Mouse (Mus musculus) heart, postnatal 0 days (tissue): ENCODE measurements around the gene Cgref1. TPM values are rescaled to one million over a fixed set of nuclear protein-coding genes. Genes with fewer than 3 reads are reported as not detected.

Experiments
- ATAC-seq: fragments of 200-750 bp; cut with Nextera tagmentation; 2 replicates; pipeline ENCODE4 v1.8.0; 2017; ENCODE audit warnings: low read depth, moderate number of reproducible peaks, moderate library complexity; ENCODE audit not compliant: insufficient read depth
- DNase-seq: peaks from one replicate; pipeline ENCODE4 v3.0.0-alpha.2; 2016; ENCODE audit warnings: low spot score
- H3K27ac ChIP-seq: fragments of 300-500 bp; sonication (generic); 2 replicates; pipeline ENCODE4 v1.5.1; 2014; ENCODE audit warnings: low read depth, mild to moderate bottlenecking
- H3K27me3 ChIP-seq: fragments of 300-500 bp; sonication (generic); 2 replicates; pipeline ENCODE4 v1.6.1; 2014; ENCODE audit warnings: low read length, mixed read lengths; ENCODE audit not compliant: control insufficient read depth, insufficient read depth
- H3K36me3 ChIP-seq: fragments of 300-500 bp; sonication (generic); replicated peaks from 2 replicates; pipeline ENCODE4 v1.6.1; 2014; ENCODE audit warnings: low read length, mixed read lengths; ENCODE audit not compliant: control insufficient read depth, insufficient read depth
- H3K4me1 ChIP-seq: fragments of 300-500 bp; sonication (generic); 2 replicates; pipeline ENCODE4 v1.6.1; 2014; ENCODE audit warnings: antibody characterized with exemption; ENCODE audit not compliant: control insufficient read depth, insufficient read depth
- H3K4me2 ChIP-seq: fragments of 300-500 bp; sonication (generic); 2 replicates; pipeline ENCODE4 v1.6.1; 2014; ENCODE audit warnings: low read depth, mild to moderate bottlenecking, low read length, moderate library complexity
- H3K4me3 ChIP-seq: fragments of 300-500 bp; sonication (generic); 2 replicates; pipeline ENCODE4 v1.5.1; 2014; ENCODE audit warnings: low read depth, low read length
- H3K9ac ChIP-seq: fragments of 300-500 bp; sonication (generic); replicated peaks from 2 replicates; pipeline ENCODE4 v1.6.1; 2014; ENCODE audit warnings: low read depth, low read length, mixed read lengths
- H3K9me3 ChIP-seq: fragments of 300-500 bp; sonication (generic); replicated peaks from 2 replicates; pipeline ENCODE4 v1.6.1; 2016; ENCODE audit warnings: low read length; ENCODE audit not compliant: control insufficient read depth
- CTCF ChIP-seq: IDR thresholded peaks from 2 replicates; pipeline ENCODE4 v1.5.1; 2016; ENCODE audit warnings: antibody characterized with exemption, control low read depth, low read depth
- EP300 ChIP-seq: IDR thresholded peaks from 2 replicates; pipeline ENCODE4 v1.6.1; 2016; ENCODE audit warnings: antibody characterized with exemption, low read depth
- WGBS: fragments of 180-500 bp; shearing (Covaris S2); extraction: QIAGEN DNeasy Blood & Tissue Kit; methylation state at CpG from one replicate; pipeline ENCODE4 v1.1.7; 2014; 5-methylcytosine and 5-hydroxymethylcytosine counted together
- polyA plus RNA-seq: library from polyadenylated mRNA; unstranded; fragments of >200 nt; fragmentation: Nextera tagmentation; extraction: Ambion mirVana; gene quantifications from 2 replicates; pipeline ENCODE4 v1.2.1, GENCODE M21; 2015
- total RNA-seq: library from RNA; depleted of rRNA; stranded (reverse); fragments of >200 nt; gene quantifications from 2 replicates; pipeline ENCODE4 v1.2.3, GENCODE M21; 2014; ENCODE audit warnings: low replicate concordance

Gene Cgref1
- total and polyA plus RNA-seq, 2 experiments from 2014 or later: 1.1 to 3.0 TPM

DNA sequence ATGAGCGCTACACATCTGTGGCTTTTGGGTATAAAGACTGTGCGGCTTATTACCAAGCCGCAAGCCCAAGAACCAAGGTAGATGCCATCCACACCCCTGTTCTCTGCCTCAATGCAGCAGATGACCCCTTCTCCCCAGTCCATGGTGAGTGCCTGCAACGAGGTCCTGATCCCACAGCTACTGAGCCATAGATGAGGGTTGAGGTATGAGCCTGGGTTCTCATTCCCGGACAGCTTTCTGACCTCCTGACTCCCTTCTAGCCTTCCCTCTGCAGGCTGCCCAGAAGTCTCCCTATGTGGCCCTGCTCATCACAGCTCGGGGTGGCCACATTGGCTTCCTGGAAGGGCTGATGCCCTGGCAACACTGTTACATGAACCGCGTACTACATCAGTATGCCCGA is 9.2 kb upstream of the Cgref1 start:
- Histone ChIP-seq H3K9me3 (no peaks in the 10 kb centered on the region), H3K36me3 (peaks cover 52% of the 10 kb centered on the region), H3K4me2 (no peak overlapping the region), H3K27me3 (no peaks in the 10 kb centered on the region), H3K4me3 (no peak overlapping the region), H3K4me1 (peaks cover 26% of the 10 kb centered on the region), H3K27ac (no peak overlapping the region), H3K9ac (no peak overlapping the region)
- DNase-seq: no peak
- no peak for ATAC-seq
- TF ChIP-seq EP300: no peak
- no peak for TF ChIP-seq CTCF
- WGBS: 93% methylated on average over 9 of the region's 9 CpGs

DNA sequence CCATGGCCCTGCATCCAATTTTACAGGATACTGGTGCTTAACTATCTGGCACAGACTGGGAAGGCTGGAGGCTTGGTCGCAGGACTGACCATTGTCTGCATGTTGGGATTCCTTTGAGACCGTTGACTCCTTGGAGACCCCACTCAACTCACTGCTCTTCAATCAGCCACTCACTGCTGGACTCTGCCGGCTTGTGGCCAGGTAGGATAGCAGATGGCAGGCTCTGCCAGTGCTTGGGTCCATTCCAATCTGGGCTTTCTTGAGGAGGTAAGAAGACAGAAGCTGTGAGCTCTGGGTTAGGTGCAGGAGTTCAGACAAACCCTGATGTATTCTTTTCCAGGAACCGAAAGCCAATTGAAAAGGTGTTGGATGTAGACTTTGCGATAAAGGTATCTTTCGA is 8.7 kb upstream of the Cgref1 start:
- no peak for TF ChIP-seq EP300
- TF ChIP-seq CTCF: no peak
- no peak for DNase-seq
- 92% methylated on average over 6 of the region's 6 CpGs for WGBS
- Histone ChIP-seq H3K4me3 (no peak overlapping the region), H3K36me3 (peaks cover 52% of the 10 kb centered on the region), H3K9me3 (no peaks in the 10 kb centered on the region), H3K4me1 (peaks cover 22% of the 10 kb centered on the region), H3K4me2 (no peak overlapping the region), H3K27me3 (no peaks in the 10 kb centered on the region), H3K27ac (no peak overlapping the region), H3K9ac (no peak overlapping the region)
- ATAC-seq: no peak

DNA sequence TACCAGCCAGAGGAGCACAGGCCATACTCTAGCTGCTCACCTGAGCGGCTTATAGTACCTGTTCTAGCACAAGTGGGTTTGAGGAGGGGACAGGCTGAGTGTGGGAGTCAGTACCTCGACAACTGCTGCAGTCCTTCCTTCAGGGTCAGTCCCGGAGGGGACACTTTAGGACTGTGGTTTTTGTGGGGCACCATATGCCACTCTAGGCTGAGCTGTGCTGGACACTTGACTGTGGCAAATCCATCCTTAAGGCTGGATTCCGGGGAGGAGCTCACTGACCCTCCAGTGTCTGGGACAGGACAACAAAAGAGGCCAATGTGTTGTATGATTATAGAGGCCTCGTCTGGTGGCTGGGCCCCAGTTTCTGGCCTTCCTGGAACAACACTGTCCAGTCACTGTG is 7.2 kb upstream of the Cgref1 start:
- no peak for ATAC-seq
- WGBS: 73% methylated on average over 5 of the region's 5 CpGs
- Histone ChIP-seq H3K27me3 (no peaks in the 10 kb centered on the region), H3K4me3 (no peak overlapping the region), H3K27ac (no peak overlapping the region), H3K9me3 (no peaks in the 10 kb centered on the region), H3K36me3 (peaks cover 44% of the 10 kb centered on the region), H3K4me1 (peaks cover 11% of the 10 kb centered on the region), H3K4me2 (no peak overlapping the region), H3K9ac (no peak overlapping the region)
- TF ChIP-seq EP300: no peak
- no peak for TF ChIP-seq CTCF
- DNase-seq: no peak

DNA sequence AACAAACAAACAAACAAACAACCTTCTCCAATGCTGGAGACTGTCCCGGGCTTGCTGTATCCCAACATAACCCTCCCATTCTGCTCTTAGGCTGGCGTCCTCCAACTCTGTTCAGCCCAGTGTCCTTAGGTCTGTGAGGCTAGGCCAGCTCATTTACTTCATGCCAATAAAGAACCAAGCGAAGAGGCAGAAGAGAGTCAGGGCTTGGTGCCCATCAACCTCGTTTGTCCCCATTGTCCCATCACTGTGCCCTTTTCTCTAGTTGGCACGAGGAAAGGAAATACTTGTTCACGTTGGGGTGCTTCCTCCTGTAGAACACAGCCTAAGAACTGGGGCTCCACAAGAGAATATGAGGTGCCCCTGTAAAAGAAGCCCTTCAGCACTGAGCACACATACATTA is 6.3 kb upstream of the Cgref1 start:
- peaks cover 42% of the 10 kb centered on the region for H3K36me3 ChIP-seq
- H3K4me2 ChIP-seq: no peak overlapping the region
- H3K4me3 ChIP-seq: no peak overlapping the region
- no peaks in the 10 kb centered on the region for H3K9me3 ChIP-seq
- no peak for DNase-seq
- 75% methylated on average over 6 of the region's 6 CpGs for WGBS
- TF ChIP-seq CTCF (no peak), EP300 (no peak)
- no peaks in the 10 kb centered on the region for H3K27me3 ChIP-seq
- H3K4me1 ChIP-seq: peaks cover 10% of the 10 kb centered on the region
- no peak overlapping the region for H3K27ac ChIP-seq
- no peak overlapping the region for H3K9ac ChIP-seq
- no peak for ATAC-seq

DNA sequence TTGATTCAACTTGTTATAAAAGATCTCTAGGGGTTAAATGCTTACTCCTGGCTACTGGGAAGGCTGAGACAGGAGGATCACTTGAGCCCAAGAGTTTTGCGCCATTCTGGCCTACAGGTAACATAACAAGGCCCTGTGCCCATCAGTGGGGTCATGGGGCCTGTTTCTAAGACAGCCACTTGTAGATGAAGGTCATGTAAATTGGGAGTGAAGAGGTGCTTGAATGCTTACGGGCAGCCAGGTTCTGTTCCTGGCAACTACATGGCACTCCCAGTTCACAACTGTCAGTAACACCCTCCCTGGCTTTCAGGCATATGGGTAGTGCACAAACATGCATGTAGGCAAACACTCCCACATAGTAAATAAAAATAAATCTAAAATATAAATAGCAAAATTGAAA is 5.5 kb upstream of the Cgref1 start:
- ATAC-seq (no peak), DNase-seq (no peak)
- no peak overlapping the region for H3K4me2 ChIP-seq
- no peak overlapping the region for H3K27ac ChIP-seq
- H3K9ac ChIP-seq: no peak overlapping the region
- H3K4me3 ChIP-seq: no peak overlapping the region
- H3K27me3 ChIP-seq: no peaks in the 10 kb centered on the region
- peaks cover 39% of the 10 kb centered on the region for H3K36me3 ChIP-seq
- H3K9me3 ChIP-seq: no peaks in the 10 kb centered on the region
- no peak for TF ChIP-seq CTCF
- no peak for TF ChIP-seq EP300
- peaks cover 10% of the 10 kb centered on the region for H3K4me1 ChIP-seq
- 64% methylated on average over 2 of the region's 2 CpGs for WGBS

DNA sequence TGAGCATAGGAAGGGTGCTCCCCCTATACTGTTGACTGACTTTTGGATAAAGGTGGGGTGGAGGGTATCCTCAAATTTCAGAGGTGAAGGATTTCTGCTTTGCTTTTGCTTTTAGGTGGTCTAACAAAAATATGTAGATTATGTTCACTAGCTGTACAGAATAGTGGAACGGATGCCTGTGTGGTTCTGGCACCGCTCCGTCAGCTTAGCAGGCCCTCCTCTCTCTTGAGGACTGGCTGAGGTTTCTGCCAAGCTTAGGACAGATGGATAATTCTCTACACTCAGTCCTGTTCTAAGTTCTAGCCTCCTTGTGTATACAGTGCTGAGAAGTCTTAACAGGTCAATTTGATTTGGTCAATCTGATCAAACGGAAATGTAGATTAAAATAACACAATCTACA is 5.1 kb upstream of the Cgref1 start:
- WGBS: 52% methylated on average over 4 of the region's 4 CpGs

More for the DNA sequence above, 5.1 kb upstream of the Cgref1 start:
- Histone ChIP-seq H3K4me2 (peak overlapping the region; percentile 96), H3K27me3 (no peaks in the 10 kb centered on the region), H3K4me3 (peak overlapping the region; percentile 75), H3K36me3 (peaks cover 35% of the 10 kb centered on the region), H3K9me3 (no peaks in the 10 kb centered on the region), H3K4me1 (peaks cover 10% of the 10 kb centered on the region), H3K9ac (peak overlapping the region; percentile 69), H3K27ac (peak overlapping the region; percentile 72)
- TF ChIP-seq EP300 (no peak), CTCF (no peak)
- DNase-seq: no peak
- ATAC-seq: no peak
